Mouse (Mus musculus): Measurements from ENCODE around the gene Rapgef4.

DNA sequence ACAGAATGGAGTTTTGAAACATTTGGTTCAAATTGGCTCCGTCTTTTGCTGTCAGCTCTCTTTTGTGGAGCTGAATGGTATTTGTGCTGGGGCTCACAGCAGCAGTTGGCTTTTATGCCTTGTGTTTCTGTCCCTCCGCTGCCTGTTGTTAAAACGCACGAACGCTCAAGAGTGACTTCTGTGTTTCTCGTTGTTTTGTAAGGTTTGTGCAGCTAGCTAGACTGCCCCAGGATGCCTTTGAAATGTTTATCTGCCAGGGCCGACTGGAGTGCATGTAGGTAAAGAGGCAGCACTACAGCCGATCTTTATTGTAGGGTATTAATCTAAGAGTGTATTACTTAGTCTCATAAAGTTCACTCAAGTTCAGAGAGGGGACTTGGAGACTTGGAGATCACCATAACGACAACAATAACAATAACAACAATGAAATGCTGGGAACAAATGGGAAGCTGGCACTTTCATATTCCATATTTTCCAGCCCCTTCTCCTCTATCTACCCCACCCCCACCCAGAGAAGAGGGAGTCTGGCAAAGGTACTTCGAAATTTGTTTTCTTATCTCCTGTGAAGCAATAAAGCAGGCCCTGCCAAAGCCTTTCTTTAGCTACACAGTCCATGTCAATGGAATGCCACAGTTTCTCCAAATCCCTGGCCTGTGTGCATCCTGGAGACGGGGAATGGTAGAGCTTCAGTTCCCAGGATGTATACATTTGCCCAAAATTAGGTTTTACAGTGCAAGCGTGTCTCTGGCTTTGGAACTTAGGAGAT is 262.1 kb downstream of the Rapgef4 start:
- TF ChIP-seq CTCF (IDR thresholded peaks at IDR 0.05; ENCODE audit: extremely low read depth, insufficient read depth, low read length), result no peak
- no peak for TF ChIP-seq POLR2A (IDR thresholded peaks at IDR 0.05; ENCODE audit: extremely low read depth, insufficient read depth, low read length)
